Mouse (Mus musculus) kidney, embryonic 16.5 days (tissue): ENCODE results near the gene Gm21974. TPM values are rescaled to one million over a fixed set of nuclear protein-coding genes. Genes with fewer than 3 reads are reported as not detected.

Experiments used
- ATAC-seq: fragments of 200-750 bp; cut with Nextera tagmentation; 2 replicates; pipeline ENCODE4 v1.8.0; 2017; ENCODE audit warnings: moderate TSS enrichment; ENCODE audit not compliant: low FRiP score, low TSS enrichment
- H3K27ac ChIP-seq: fragments of 300-500 bp; sonication (generic); 2 replicates; pipeline ENCODE4 v1.5.1; 2014; ENCODE audit warnings: low read length
- H3K27me3 ChIP-seq: fragments of 300-500 bp; sonication (generic); 2 replicates; pipeline ENCODE4 v1.6.1; 2014; ENCODE audit warnings: low read length, control low read depth, mixed read lengths; ENCODE audit not compliant: insufficient read depth
- H3K36me3 ChIP-seq: fragments of 300-500 bp; sonication (generic); 2 replicates; pipeline ENCODE4 v1.6.1; 2014; ENCODE audit warnings: low read length, control low read depth, mixed read lengths; ENCODE audit not compliant: insufficient read depth
- H3K4me1 ChIP-seq: fragments of 300-500 bp; sonication (generic); 2 replicates; pipeline ENCODE4 v1.6.1; 2014; ENCODE audit warnings: low read length, control low read depth, mixed read lengths; ENCODE audit not compliant: insufficient read depth
- H3K4me2 ChIP-seq: fragments of 300-500 bp; sonication (generic); replicated peaks from 2 replicates; pipeline ENCODE4 v1.6.1; 2014; ENCODE audit warnings: low read depth, low read length
- H3K4me3 ChIP-seq: fragments of 300-500 bp; sonication (generic); 2 replicates; pipeline ENCODE4 v1.5.1; 2014; ENCODE audit warnings: mild to moderate bottlenecking, low read length
- H3K9ac ChIP-seq: fragments of 300-500 bp; sonication (generic); replicated peaks from 2 replicates; pipeline ENCODE4 v1.6.1; 2014; ENCODE audit warnings: low read length
- H3K9me3 ChIP-seq: fragments of 300-500 bp; sonication (generic); 2 replicates; pipeline ENCODE4 v1.6.1; 2016; ENCODE audit warnings: low read length, control low read depth
- WGBS: fragments of 180-500 bp; shearing (Covaris S2); extraction: QIAGEN DNeasy Blood & Tissue Kit; methylation state at CpG from one replicate; pipeline ENCODE4 v1.1.7; 2014; 5-methylcytosine and 5-hydroxymethylcytosine counted together
- polyA plus RNA-seq: library from polyadenylated mRNA; unstranded; fragments of >200 nt; fragmentation: Nextera tagmentation; extraction: Ambion mirVana; gene quantifications from 2 replicates; pipeline ENCODE4 v1.2.1, GENCODE M21; 2015

Gene Gm21974
- polyA plus RNA-seq, 1 experiment from 2014 or later = not detected

GRCm38 (mm10) chr7:127930636-127931035, 35.4 kb upstream of the Gm21974 start:
- Histone ChIP-seq H3K4me1 (peaks cover 60% of the 10 kb centered on the region), H3K27ac (no peak overlapping the region)

GRCm38 (mm10) chr7:127929923-127930322, 34.7 kb upstream of the Gm21974 start, which contains the start of gene Prss8:
TSS of gene Prss8 (minus strand) at chr7:127930104.
- Histone ChIP-seq H3K4me1 (peaks cover 64% of the 10 kb centered on the region), H3K27ac (peak within 1 kb of the TSS; percentile 97), H3K4me2 (peak within 1 kb of the TSS; percentile 52), H3K4me3 (peak within 1 kb of the TSS; percentile 53), H3K9ac (peak within 1 kb of the TSS; percentile 67), H3K9me3 (no peaks in the 10 kb centered on the region), H3K27me3 (no peaks in the 10 kb centered on the region), H3K36me3 (peaks cover 18% of the 10 kb centered on the region)
- no peak for ATAC-seq
- WGBS = 9% methylated on average over 6 of the region's 6 CpGs

More at GRCm38 (mm10) chr7:127930636-127931035, 35.4 kb upstream of the Gm21974 start:
- ATAC-seq = no peak
- H3K4me3 ChIP-seq = no peak overlapping the region
- peaks cover 17% of the 10 kb centered on the region for H3K36me3 ChIP-seq
- H3K4me2 ChIP-seq = 0 out of 2 replicates have a peak overlapping the region, but pooled peaks have one; percentile 52
- H3K9ac ChIP-seq = no peak overlapping the region
- WGBS = 85% methylated on average over 5 of the region's 5 CpGs
- H3K27me3 ChIP-seq = no peaks in the 10 kb centered on the region
- no peaks in the 10 kb centered on the region for H3K9me3 ChIP-seq

- peaks cover 22% of the 10 kb centered on the region for H3K36me3 ChIP-seq
- no peaks in the 10 kb centered on the region for H3K27me3 ChIP-seq
- H3K4me2 ChIP-seq = peak overlapping the region; percentile 52
- peak overlapping the region; percentile 97 for H3K27ac ChIP-seq
- H3K9ac ChIP-seq = peak overlapping the region; percentile 67
- no peaks in the 10 kb centered on the region for H3K9me3 ChIP-seq
- no peak for ATAC-seq
- 36% methylated on average over 5 of the region's 5 CpGs for WGBS
- H3K4me3 ChIP-seq = peak overlapping the region; percentile 53
- H3K4me1 ChIP-seq = peaks cover 66% of the 10 kb centered on the region
Measured at GRCm38 (mm10) chr7:127928596-127928995, 33.3 kb upstream of the Gm21974 start.

GRCm38 (mm10) chr7:127927726-127928125, 32.5 kb upstream of the Gm21974 start:
- Histone ChIP-seq H3K9me3 (no peaks in the 10 kb centered on the region), H3K27me3 (no peaks in the 10 kb centered on the region), H3K9ac (peak overlapping the region; percentile 67), H3K36me3 (peaks cover 22% of the 10 kb centered on the region), H3K27ac (peak overlapping the region; percentile 97), H3K4me3 (peak overlapping the region; percentile 53), H3K4me2 (peak overlapping the region; percentile 52), H3K4me1 (peaks cover 59% of the 10 kb centered on the region)
- 77% methylated on average over 11 of the region's 11 CpGs for WGBS
- no peak for ATAC-seq

- H3K4me1 ChIP-seq = peaks cover 50% of the 10 kb centered on the region
- H3K9ac ChIP-seq = peak overlapping the region; percentile 56; the same call in 1 of the 2 replicates
- H3K36me3 ChIP-seq = peaks cover 25% of the 10 kb centered on the region
Measured at GRCm38 (mm10) chr7:127926846-127927245, 31.6 kb upstream of the Gm21974 start.

GRCm38 (mm10) chr7:127926066-127926465, 30.8 kb upstream of the Gm21974 start:
- WGBS = 77% methylated on average over 8 of the region's 8 CpGs
- 0 out of 2 replicates have a peak, but pooled peaks have one; percentile 9 for ATAC-seq
- Histone ChIP-seq H3K9me3 (no peaks in the 10 kb centered on the region), H3K27ac (peak overlapping the region; percentile 97), H3K27me3 (no peaks in the 10 kb centered on the region), H3K4me2 (no peak overlapping the region), H3K4me3 (no peak overlapping the region), H3K4me1 (peaks cover 42% of the 10 kb centered on the region), H3K9ac (peak overlapping the region; percentile 56), H3K36me3 (peaks cover 25% of the 10 kb centered on the region)

More at GRCm38 (mm10) chr7:127926846-127927245, 31.6 kb upstream of the Gm21974 start:
- Histone ChIP-seq H3K9me3 (no peaks in the 10 kb centered on the region), H3K27me3 (no peaks in the 10 kb centered on the region), H3K4me3 (no peak overlapping the region), H3K4me2 (peak overlapping the region; percentile 52), H3K27ac (peak overlapping the region; percentile 97)
- 86% methylated on average over 11 of the region's 11 CpGs for WGBS
- ATAC-seq = no peak

- Histone ChIP-seq H3K27ac (peak overlapping the region; percentile 97), H3K27me3 (no peaks in the 10 kb centered on the region), H3K36me3 (peaks cover 25% of the 10 kb centered on the region), H3K4me2 (peak overlapping the region; percentile 14; the same call in 1 of the 2 replicates), H3K9me3 (no peaks in the 10 kb centered on the region), H3K9ac (peak overlapping the region; percentile 56), H3K4me1 (peaks cover 38% of the 10 kb centered on the region), H3K4me3 (no peak overlapping the region)
- WGBS = 47% methylated on average over 5 of the region's 5 CpGs
- ATAC-seq = peak; percentile 88
Measured at GRCm38 (mm10) chr7:127925252-127925651, 30.0 kb upstream of the Gm21974 start.

- no peak overlapping the region for H3K4me2 ChIP-seq
- no peaks in the 10 kb centered on the region for H3K9me3 ChIP-seq
- no peak overlapping the region for H3K9ac ChIP-seq
Measured at GRCm38 (mm10) chr7:127923714-127924113, 28.5 kb upstream of the Gm21974 start.

GRCm38 (mm10) chr7:127922451-127923275, 27.4 kb upstream of the Gm21974 start:
- 81% methylated on average over 6 of the region's 6 CpGs for WGBS
- Histone ChIP-seq H3K4me3 (no peak overlapping the region), H3K27ac (no peak overlapping the region; the same call in 1 of the 2 replicates), H3K9me3 (no peaks in the 10 kb centered on the region), H3K4me1 (peaks cover 31% of the 10 kb centered on the region), H3K4me2 (no peak overlapping the region), H3K27me3 (no peaks in the 10 kb centered on the region), H3K9ac (no peak overlapping the region), H3K36me3 (peaks cover 33% of the 10 kb centered on the region)
- no peak for ATAC-seq

More at GRCm38 (mm10) chr7:127923714-127924113, 28.5 kb upstream of the Gm21974 start:
- WGBS = 91% methylated on average over 5 of the region's 5 CpGs
- Histone ChIP-seq H3K4me1 (peaks cover 35% of the 10 kb centered on the region), H3K27ac (peak overlapping the region; percentile 97), H3K27me3 (no peaks in the 10 kb centered on the region), H3K36me3 (peaks cover 25% of the 10 kb centered on the region), H3K4me3 (no peak overlapping the region)
- no peak for ATAC-seq

- H3K4me2 ChIP-seq = no peak overlapping the region
- 72% methylated on average over 8 of the region's 8 CpGs for WGBS
- H3K27ac ChIP-seq = no peak overlapping the region
- no peaks in the 10 kb centered on the region for H3K9me3 ChIP-seq
- no peak overlapping the region for H3K4me3 ChIP-seq
- H3K36me3 ChIP-seq = peaks cover 29% of the 10 kb centered on the region
- no peaks in the 10 kb centered on the region for H3K27me3 ChIP-seq
- peaks cover 27% of the 10 kb centered on the region for H3K4me1 ChIP-seq
- H3K9ac ChIP-seq = no peak overlapping the region
- no peak for ATAC-seq
Measured at GRCm38 (mm10) chr7:127921516-127921915, 26.3 kb upstream of the Gm21974 start.
